Mouse (Mus musculus) C2C12 (cell line): ENCODE measurements around the gene Nup85. TPM values are rescaled to one million over a fixed set of nuclear protein-coding genes. Genes with fewer than 3 reads are reported as not detected.

Experiments used
- H3K27me3 ChIP-seq: one replicate; pipeline ENCODE4 v1.6.1; 2011; ENCODE audit not compliant: control insufficient read depth, insufficient read depth, insufficient read length
- H3K36me3 ChIP-seq: one replicate; pipeline ENCODE4 v1.6.1; 2011; ENCODE audit not compliant: control insufficient read depth, insufficient read depth
- H3K4me3 ChIP-seq: one replicate; pipeline ENCODE4 v1.5.1; 2011; ENCODE audit warnings: mild to moderate bottlenecking, control low read depth; ENCODE audit not compliant: poor library complexity, insufficient read depth, severe bottlenecking
- H3K79me2 ChIP-seq: one replicate; pipeline ENCODE4 v1.6.1; 2011; ENCODE audit not compliant: control insufficient read depth, insufficient read depth
- H3K79me3 ChIP-seq: one replicate; pipeline ENCODE4 v1.6.1; 2011; ENCODE audit warnings: low read depth, control low read depth
- H3ac ChIP-seq: one replicate; pipeline ENCODE3; 2011; ENCODE audit warnings: low read depth; ENCODE audit not compliant: control insufficient read depth, insufficient read length
- CEBPB ChIP-seq: IDR thresholded peaks from one replicate; pipeline ENCODE4 v1.6.1; 2011; ENCODE audit warnings: low read depth, mild to moderate bottlenecking, control low read depth, moderate library complexity
- CTCF ChIP-seq: IDR thresholded peaks from one replicate; pipeline ENCODE4 v1.5.1; 2011; ENCODE audit not compliant: control insufficient read depth, insufficient read depth, insufficient read length
- FOSL1 ChIP-seq: IDR thresholded peaks from one replicate; pipeline ENCODE4 v1.8.0; 2011; ENCODE audit warnings: mild to moderate bottlenecking, low read length; ENCODE audit not compliant: poor library complexity, insufficient read depth, severe bottlenecking
- MAX ChIP-seq: IDR thresholded peaks from one replicate; pipeline ENCODE4 v1.6.1; 2011; ENCODE audit warnings: mild to moderate bottlenecking, control low read depth
- MYOD1 ChIP-seq: IDR thresholded peaks from one replicate; pipeline ENCODE4 v1.6.1; 2011; ENCODE audit warnings: low read depth; ENCODE audit not compliant: control insufficient read depth, insufficient read length
- MYOG ChIP-seq: IDR thresholded peaks from one replicate; pipeline ENCODE4 v1.6.1; 2011; ENCODE audit not compliant: control insufficient read depth, insufficient read length; ENCODE audit errors: extremely low read depth
- USF1 ChIP-seq: IDR thresholded peaks from one replicate; pipeline ENCODE4 v1.6.1; 2011; ENCODE audit warnings: low read depth, mild to moderate bottlenecking, control low read depth, moderate library complexity
- polyA plus RNA-seq: library from polyadenylated mRNA; unstranded; fragments of >200 nt; fragmentation: generic; extraction: Trizol; gene quantifications from one replicate; pipeline ENCODE4 v1.2.1, GENCODE M21; 2012; ENCODE audit warnings: missing spikeins

Gene Nup85
- polyA plus RNA-seq, 1 experiment, result 110 TPM

DNA sequence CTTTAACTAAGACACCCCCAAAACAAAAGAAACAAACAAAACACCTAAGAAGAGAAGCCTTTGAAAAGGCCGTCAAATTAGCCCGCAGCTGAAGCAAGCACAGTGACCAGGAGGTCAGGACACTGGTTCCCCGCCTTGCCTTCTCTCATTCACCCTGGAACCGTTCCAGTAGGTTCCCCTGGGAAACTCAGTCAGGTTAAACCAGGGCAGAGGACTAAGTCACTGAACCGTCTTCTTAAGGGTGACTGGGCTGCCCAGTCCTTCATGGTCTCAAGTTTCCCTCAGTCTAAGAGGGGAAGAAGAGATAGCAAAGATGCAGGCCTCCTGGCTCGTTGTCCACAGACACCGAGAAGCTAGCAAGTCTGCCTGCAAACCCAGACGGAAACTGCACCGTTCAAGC lies 61.6 kb downstream of the Nup85 start:
- no peak for TF ChIP-seq MAX
- Histone ChIP-seq H3K79me3 (no peaks in the 10 kb centered on the region), H3K79me2 (peaks cover 7% of the 10 kb centered on the region), H3K27me3 (no peaks in the 10 kb centered on the region), H3K36me3 (no peaks in the 10 kb centered on the region), H3ac (no peak overlapping the region), H3K4me3 (no peak overlapping the region)

DNA sequence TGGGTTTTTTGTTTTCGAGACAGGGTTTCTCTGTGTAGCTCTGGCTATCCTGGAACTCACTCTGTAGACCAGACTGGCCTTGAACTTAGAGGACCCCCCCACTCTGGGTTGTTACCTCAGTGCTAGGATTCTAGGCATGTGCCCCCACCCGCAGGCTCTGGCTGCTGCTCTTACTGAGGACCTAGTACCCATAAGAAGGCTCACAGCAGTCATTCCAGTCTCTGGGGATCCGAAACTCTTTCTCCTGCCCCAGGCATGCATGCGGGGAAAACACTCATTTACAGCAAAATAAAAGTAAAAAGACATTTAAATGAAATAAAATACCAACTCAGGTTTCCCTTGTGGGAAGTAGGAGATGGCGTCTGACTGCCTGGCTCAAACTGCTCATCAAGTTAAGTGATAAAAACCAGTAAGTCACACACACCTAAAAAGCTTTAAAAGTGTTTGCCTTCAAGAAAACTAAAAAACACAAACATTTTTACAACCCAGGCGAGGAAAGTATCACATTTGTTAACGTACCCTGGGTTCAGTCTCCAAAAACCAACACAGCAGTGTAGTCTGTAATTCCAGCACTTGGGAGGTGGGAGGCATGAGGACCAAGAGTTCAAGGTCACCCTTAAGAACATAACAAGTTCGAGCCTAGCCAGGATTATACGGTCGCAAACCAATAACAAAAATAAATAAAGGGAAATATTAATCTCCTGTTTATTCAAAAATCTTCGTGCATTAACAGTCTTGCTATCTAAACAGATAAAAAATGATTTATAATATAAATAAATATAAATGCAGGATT lies 62.8 kb downstream of the Nup85 start:
- TF ChIP-seq MYOG, result no peak
- TF ChIP-seq MAX, result no peak
- TF ChIP-seq FOSL1, result no peak
- no peak for TF ChIP-seq USF1
- TF ChIP-seq CEBPB, result no peak
- no peak for TF ChIP-seq CTCF
- no peak for TF ChIP-seq MYOD1
- Histone ChIP-seq H3K79me2 (peaks cover 7% of the 10 kb centered on the region), H3ac (no peak overlapping the region), H3K79me3 (no peaks in the 10 kb centered on the region), H3K4me3 (peak overlapping the region; percentile 84), H3K27me3 (no peaks in the 10 kb centered on the region), H3K36me3 (no peaks in the 10 kb centered on the region)

DNA sequence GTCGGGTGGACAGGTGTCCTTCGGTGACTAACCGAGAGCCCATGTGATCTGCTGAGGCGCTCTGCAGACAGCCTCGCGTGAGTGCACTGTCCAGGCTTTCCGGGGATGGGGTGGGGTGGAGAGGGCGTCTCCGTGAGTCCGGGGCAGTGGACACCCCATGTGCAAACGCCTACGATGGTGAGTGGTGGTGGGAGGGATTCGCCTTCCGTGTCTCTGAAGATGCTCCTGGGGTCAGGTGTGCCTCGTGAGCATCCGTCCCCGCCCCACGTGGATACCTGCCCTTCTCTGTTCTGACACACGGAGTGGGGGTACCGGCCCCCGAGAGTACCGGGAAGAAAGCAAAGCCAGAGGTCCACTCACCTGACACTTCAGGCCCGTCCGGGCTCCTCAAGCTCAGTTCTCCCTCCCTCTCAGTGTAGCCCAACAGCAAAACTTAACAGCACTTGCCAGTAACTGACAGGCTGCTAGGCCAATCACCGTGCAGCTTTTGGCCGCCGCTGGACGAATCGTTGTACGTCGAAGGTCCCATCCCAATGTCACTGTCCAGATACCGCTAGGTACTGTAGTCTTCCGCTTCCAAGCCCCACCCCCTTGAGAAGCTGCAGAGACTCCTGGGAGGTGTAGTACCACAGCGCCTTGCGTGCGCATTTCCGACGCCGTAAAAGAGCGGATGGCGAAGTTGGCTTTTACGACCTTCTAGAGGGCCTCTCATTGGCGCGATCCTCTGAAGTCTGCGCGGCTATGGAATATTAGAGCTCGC lies 63.7 kb downstream of the Nup85 start, which contains the start of gene Slc25a19:
Gene Slc25a19, minus strand, starts transcription at position 591 of the 760 bp plus-strand sequence.
- Histone ChIP-seq H3ac (peak within 1 kb of the TSS; percentile 57), H3K79me2 (peaks cover 7% of the 10 kb centered on the region), H3K79me3 (no peaks in the 10 kb centered on the region), H3K4me3 (peak within 1 kb of the TSS; percentile 84), H3K27me3 (no peaks in the 10 kb centered on the region), H3K36me3 (no peaks in the 10 kb centered on the region)
- TF ChIP-seq CEBPB (no peak), USF1 (peak; percentile 51)

DNA sequence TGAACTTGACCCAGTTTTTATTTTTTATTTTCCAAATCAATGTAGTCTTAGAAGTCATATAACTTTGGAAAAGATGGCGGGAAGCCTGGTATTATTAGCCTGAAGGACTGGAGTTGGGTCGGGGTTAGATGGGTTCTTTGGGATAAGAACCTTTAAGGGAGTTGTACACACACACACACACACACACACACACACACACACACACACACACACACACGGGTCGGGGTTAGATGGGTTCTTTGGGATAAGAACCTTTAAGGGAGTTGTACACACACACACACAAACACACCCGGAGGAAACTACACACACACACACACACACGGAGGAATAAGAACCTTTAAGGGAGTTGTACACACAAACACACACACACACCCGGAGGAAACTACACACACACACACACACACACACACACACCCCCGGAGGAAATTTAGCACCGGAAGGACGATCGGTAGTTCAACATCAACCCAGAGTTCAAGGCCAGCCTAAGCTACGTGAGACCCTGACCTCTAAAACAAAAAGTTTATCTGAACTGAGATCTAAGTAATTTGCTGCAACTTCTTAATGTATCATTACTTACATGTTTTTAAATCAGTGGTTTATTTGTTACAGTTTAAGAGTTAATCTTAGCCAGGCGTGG lies 64.3 kb downstream of the Nup85 start:
- H3K36me3 ChIP-seq, result no peaks in the 10 kb centered on the region
- no peaks in the 10 kb centered on the region for H3K79me3 ChIP-seq
- no peaks in the 10 kb centered on the region for H3K27me3 ChIP-seq
- H3K4me3 ChIP-seq, result peak overlapping the region; percentile 32
- TF ChIP-seq FOSL1 (no peak), MYOG (no peak), MYOD1 (no peak), CTCF (no peak)
- H3K79me2 ChIP-seq, result peaks cover 7% of the 10 kb centered on the region
- peak overlapping the region; percentile 24 for H3ac ChIP-seq

DNA sequence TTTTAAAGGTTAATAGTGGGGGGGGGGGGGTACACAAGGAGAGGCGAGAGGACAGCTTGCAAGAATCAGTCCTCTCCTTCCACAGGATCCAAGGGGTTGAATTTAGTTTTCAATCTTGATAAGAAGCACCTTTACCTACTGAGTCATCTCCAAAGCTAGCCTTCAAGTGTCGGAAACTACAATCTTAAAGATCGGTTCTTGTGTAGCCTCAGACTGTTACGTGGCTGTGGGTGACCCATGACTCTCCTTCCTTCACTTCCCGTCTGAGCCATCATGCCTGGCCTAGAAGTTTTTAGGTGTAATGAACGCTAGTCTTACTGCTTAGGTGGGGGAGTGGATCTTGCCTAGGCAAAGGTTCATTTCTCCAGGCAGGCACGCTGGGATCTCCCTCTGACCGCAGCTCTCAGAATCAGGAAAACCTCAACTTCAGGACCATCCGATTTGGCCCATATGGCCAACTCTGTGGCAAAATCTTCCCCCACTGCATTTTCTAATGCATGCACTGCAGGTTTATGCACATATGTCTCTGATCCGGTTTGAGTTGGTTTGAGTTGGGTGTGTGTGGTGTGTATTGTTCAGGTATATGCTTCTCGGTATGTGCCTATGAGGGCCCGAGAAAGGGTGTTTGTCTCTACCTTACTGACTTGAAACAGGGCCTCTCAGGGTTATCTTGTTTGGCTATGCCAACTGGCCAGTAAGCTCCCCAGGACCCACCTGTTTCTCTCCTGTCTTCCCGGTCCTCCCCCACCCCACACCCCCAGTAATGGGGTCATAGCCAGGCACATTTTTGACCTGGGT lies 65.7 kb downstream of the Nup85 start:
- TF ChIP-seq MYOG, result no peak
- TF ChIP-seq FOSL1, result no peak
- TF ChIP-seq CEBPB, result no peak
- TF ChIP-seq MAX, result no peak
- TF ChIP-seq USF1, result no peak
- TF ChIP-seq MYOD1, result no peak
- TF ChIP-seq CTCF, result no peak
- Histone ChIP-seq H3K79me2 (peaks cover 7% of the 10 kb centered on the region), H3K79me3 (no peaks in the 10 kb centered on the region), H3K4me3 (no peak overlapping the region), H3K27me3 (no peaks in the 10 kb centered on the region), H3ac (no peak overlapping the region), H3K36me3 (no peaks in the 10 kb centered on the region)
